Mouse (Mus musculus) cortical plate, adult 2 months (tissue): ENCODE measurements around the gene Prdm16.

Experiments
- CTCF ChIP-seq: fragments of 200-500 bp; IDR thresholded peaks from 2 replicates; pipeline ENCODE4 v1.5.1; 2011; ENCODE audit warnings: mild to moderate bottlenecking, control low read depth, low read length; ENCODE audit not compliant: insufficient read depth; ENCODE audit errors: extremely low read depth
- POLR2A ChIP-seq: fragments of 200-500 bp; IDR thresholded peaks from 2 replicates; pipeline ENCODE4 v1.6.1; 2011; ENCODE audit warnings: mild to moderate bottlenecking, low read length, control low read depth; ENCODE audit not compliant: insufficient read depth; ENCODE audit errors: extremely low read depth

DNA sequence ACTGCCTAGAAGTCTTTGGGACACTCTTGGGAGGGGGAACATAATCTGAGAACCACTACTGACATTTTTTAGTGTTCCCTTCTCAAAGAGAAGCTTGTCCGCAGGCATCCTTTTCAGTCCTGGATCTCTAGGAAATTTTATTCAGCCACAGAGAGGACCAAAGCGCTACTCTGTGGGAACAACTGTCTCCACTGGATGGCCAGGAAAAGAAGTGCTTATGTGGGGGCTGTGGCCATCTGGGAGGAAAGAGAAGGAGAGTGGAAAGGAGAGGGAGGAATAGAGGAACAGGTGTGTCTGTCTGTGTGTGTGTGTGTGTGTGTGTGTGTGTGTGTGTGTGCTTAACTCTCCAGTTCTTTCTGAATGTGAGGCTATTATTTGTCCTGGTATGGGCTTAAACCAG is 271.9 kb downstream of the Prdm16 start:
- TF ChIP-seq CTCF = no peak
- no peak for TF ChIP-seq POLR2A
